Mouse (Mus musculus) liver, postnatal 0 days (tissue): ENCODE measurements at regions not wholly inside any gene's neighbourhood (a gene's known extent, or its start where the extent isn't known, plus 50 kb on each side); places are given as distances from the start of the nearest gene placed in this dataset.

Experiments
- CTCF ChIP-seq: sonication (generic); IDR thresholded peaks from 2 replicates; pipeline ENCODE4 v1.5.1; 2016; ENCODE audit warnings: antibody characterized with exemption, low read depth
- EP300 ChIP-seq: IDR thresholded peaks from 2 replicates; pipeline ENCODE4 v1.6.1; 2016; ENCODE audit warnings: antibody characterized with exemption, low read depth, mild to moderate bottlenecking

GRCm38 (mm10) chr2:160148031-160148430, 185.9 kb downstream of the Gm826 start:
- no peak for TF ChIP-seq CTCF
- no peak for TF ChIP-seq EP300
